Mouse (Mus musculus) CH12.LX (cell line): Measurements from ENCODE around the gene Cdk14.

Source experiments
- MAFK ChIP-seq: IDR thresholded peaks from 2 replicates; pipeline ENCODE4 v1.6.1; 2011; ENCODE audit warnings: low read length, improper control_type of control experiment; ENCODE audit not compliant: insufficient replicate concordance
- NELFE ChIP-seq: IDR thresholded peaks from 2 replicates; pipeline ENCODE4 v1.6.1; 2011; ENCODE audit warnings: low read depth, low read length, improper control_type of control experiment
- POLR2A ChIP-seq: IDR thresholded peaks from 2 replicates; pipeline ENCODE4 v1.6.1; 2011; ENCODE audit warnings: low read depth, mild to moderate bottlenecking, improper control_type of control experiment, low read length
- TCF12 ChIP-seq: IDR thresholded peaks from 2 replicates; pipeline ENCODE4 v1.6.1; 2014; ENCODE audit warnings: low read depth, mild to moderate bottlenecking, inconsistent platforms, low read length, improper control_type of control experiment
- UBTF ChIP-seq: IDR thresholded peaks from 2 replicates; pipeline ENCODE4 v1.6.1; 2012; ENCODE audit warnings: low read depth, mild to moderate bottlenecking, inconsistent platforms, low read length, improper control_type of control experiment, moderate library complexity
- USF2 ChIP-seq: conservative IDR thresholded peaks from 2 replicates; pipeline ENCODE4 v1.6.1; 2011; ENCODE audit warnings: low read depth, low read length, improper control_type of control experiment

GRCm38 (mm10) chr5:5419253-5419652 is 859 bp downstream of the Cdk14 start:
- TF ChIP-seq UBTF: no peak
- no peak for TF ChIP-seq TCF12
- TF ChIP-seq USF2: no peak
- no peak for TF ChIP-seq MAFK
- TF ChIP-seq POLR2A: no peak
- TF ChIP-seq NELFE: no peak
